Mouse (Mus musculus) heart, embryonic 10.5 days (tissue): ENCODE measurements at regions not wholly inside any gene's neighbourhood (a gene's known extent, or its start where the extent isn't known, plus 50 kb on each side); places are given as distances from the start of the nearest gene placed in this dataset.

ENCODE experiments used
- DNase-seq: peaks from one replicate; pipeline ENCODE4 v3.0.0-alpha.2; 2017; ENCODE audit warnings: low spot score
- H3K27ac ChIP-seq: fragments of 300-500 bp; sonication (generic); 2 replicates; pipeline ENCODE4 v1.5.1; 2016; ENCODE audit warnings: mild to moderate bottlenecking
- H3K27me3 ChIP-seq: fragments of 300-500 bp; sonication (generic); 2 replicates; pipeline ENCODE4 v1.6.1; 2016; ENCODE audit warnings: mild to moderate bottlenecking; ENCODE audit not compliant: poor library complexity, insufficient read depth, severe bottlenecking
- H3K36me3 ChIP-seq: fragments of 300-500 bp; sonication (generic); 2 replicates; pipeline ENCODE4 v1.6.1; 2016; ENCODE audit warnings: mild to moderate bottlenecking, moderate library complexity
- H3K4me1 ChIP-seq: fragments of 300-500 bp; sonication (generic); 2 replicates; pipeline ENCODE4 v1.6.1; 2016; ENCODE audit warnings: mild to moderate bottlenecking
- H3K4me3 ChIP-seq: fragments of 300-500 bp; sonication (generic); 2 replicates; pipeline ENCODE4 v1.5.1; 2016; ENCODE audit warnings: mild to moderate bottlenecking, moderate library complexity
- H3K9me3 ChIP-seq: fragments of 300-500 bp; sonication (generic); 2 replicates; pipeline ENCODE4 v1.6.1; 2016; ENCODE audit warnings: mild to moderate bottlenecking, moderate library complexity
- WGBS: fragments of 180-500 bp; shearing (Covaris S2); methylation state at CpG from one replicate; pipeline ENCODE4 v1.1.7; 2016; 5-methylcytosine and 5-hydroxymethylcytosine counted together

- no peak for DNase-seq
- H3K4me1 ChIP-seq, result peaks cover 12% of the 10 kb centered on the region
- H3K4me3 ChIP-seq, result peak overlapping the region; percentile 59
- H3K36me3 ChIP-seq, result no peaks in the 10 kb centered on the region
- WGBS, result 20% methylated on average over 5 of the region's 5 CpGs
- H3K27ac ChIP-seq, result peak overlapping the region; percentile 84; the same call in 1 of the 2 replicates
- H3K27me3 ChIP-seq, result no peaks in the 10 kb centered on the region
- no peaks in the 10 kb centered on the region for H3K9me3 ChIP-seq
These were observed 56.3 kb upstream of the Rad23b start for GRCm38 (mm10) chr4:55293347-55294079.

GRCm38 (mm10) chr4:55294255-55294687, 55.6 kb upstream of the Rad23b start:
- 2% methylated on average over 14 of the region's 14 CpGs for WGBS
- no peak for DNase-seq
- H3K36me3 ChIP-seq, result no peaks in the 10 kb centered on the region
- no peaks in the 10 kb centered on the region for H3K27me3 ChIP-seq
- peaks cover 12% of the 10 kb centered on the region for H3K4me1 ChIP-seq
- H3K27ac ChIP-seq, result peak overlapping the region; percentile 84
- H3K4me3 ChIP-seq, result peak overlapping the region; percentile 59
- H3K9me3 ChIP-seq, result no peaks in the 10 kb centered on the region

- no peaks in the 10 kb centered on the region for H3K9me3 ChIP-seq
- no peak overlapping the region for H3K27ac ChIP-seq
- no peaks in the 10 kb centered on the region for H3K36me3 ChIP-seq
- 84% methylated on average over 3 of the region's 3 CpGs for WGBS
- H3K4me3 ChIP-seq, result no peak overlapping the region
- no peaks in the 10 kb centered on the region for H3K27me3 ChIP-seq
- peaks cover 11% of the 10 kb centered on the region for H3K4me1 ChIP-seq
- no peak for DNase-seq
These were observed 52.0 kb upstream of the Rad23b start for GRCm38 (mm10) chr4:55297841-55298240.
